Comparison of ENCODE assay signal across 29 mouse cellular contexts in the genomic region with DNA sequence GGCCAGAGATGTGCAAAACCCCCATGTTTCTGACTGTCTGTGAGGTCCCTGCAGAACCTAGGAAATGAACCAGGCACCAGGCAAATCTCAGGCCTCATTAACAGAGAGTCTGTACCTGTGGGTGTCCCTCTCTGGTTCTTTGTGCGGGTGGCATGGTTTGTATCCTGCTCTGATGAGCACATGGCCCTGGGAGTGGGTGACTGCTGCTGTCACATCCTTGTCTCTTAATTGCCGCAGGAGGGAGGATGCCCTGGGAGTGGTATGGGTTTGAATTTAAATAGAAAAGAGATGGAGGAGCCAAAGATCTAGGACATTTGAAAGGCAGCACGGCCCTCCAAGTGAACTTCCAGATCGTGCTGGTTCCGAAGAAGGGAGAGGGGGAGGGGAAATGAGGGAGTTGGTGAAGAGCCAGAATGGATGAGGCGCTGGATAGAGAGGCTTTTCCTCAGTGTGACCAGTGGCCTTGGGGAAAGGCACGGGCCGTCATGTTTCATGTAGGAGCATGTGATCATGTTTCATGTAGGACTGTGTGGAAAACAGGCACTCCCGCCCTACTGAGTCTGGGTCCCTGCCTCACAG. TPM values are rescaled to one million over a fixed set of nuclear protein-coding genes. Genes with fewer than 3 reads are reported as not detected.
DNase-seq lines count a peak whose midpoint lies in the region; ATAC-seq and TF ChIP-seq lines count a peak whose summit lies in the region.
"Had no signal": no experiment of that assay in that cellular context is flagged by ENCODE, and none has a peak within 500 bp of the region (broad histone marks: within the 10 kb centered on the region; RNA-seq: fewer than 3 reads in every experiment).

No protein-coding gene starts in this region.

- no peaks in the 10 kb centered on the region for H3K9me3 ChIP-seq in hindbrain, embryonic 12.5 days (replicated peaks)
- H3K9me3 ChIP-seq in hindbrain, postnatal 0 days (ENCODE audit: low read length), result no peaks in the 10 kb centered on the region
- H3K9me3 ChIP-seq: forebrain, embryonic 10.5 days; hindbrain, embryonic 10.5 days; neural tube, embryonic 12.5 days had no signal

- DNase-seq in adrenal gland, postnatal 10 days, result peak; percentile 35
- no peak for DNase-seq in adrenal gland, adult 2 months
- DNase-seq in hindbrain, postnatal 0 days (ENCODE audit: low spot score), result no peak
- peak; percentile 27 for DNase-seq in lung, postnatal 10 days
- no peak for DNase-seq in lung, postnatal 25 days (ENCODE audit: low spot score)
- DNase-seq in testis, postnatal 14 days (ENCODE audit: low spot score), result no peak
- no peak for DNase-seq in T-cell, adult 2 months (ENCODE audit: low spot score)
- DNase-seq: cerebellum, adult 2 months; gastrocnemius, postnatal 14 days; heart, adult 18-20 months; layer of hippocampus, adult 9-11 months; lung, adult 18-20 months; lung, postnatal 36 days; right cerebral cortex, adult 18-20 months; thymus, postnatal 14 days had no signal

- H3K4me1 ChIP-seq in hindbrain, embryonic 12.5 days, result peaks cover 10% of the 10 kb centered on the region
- H3K4me1 ChIP-seq in hindbrain, postnatal 0 days (ENCODE audit: insufficient read depth, low read length), result no peaks in the 10 kb centered on the region; the same call in 1 of the 2 replicates
- H3K4me1 ChIP-seq: neural tube, embryonic 12.5 days had no signal

- no peak overlapping the region for H3K27ac ChIP-seq in hindbrain, embryonic 12.5 days
- no peak overlapping the region for H3K27ac ChIP-seq in hindbrain, postnatal 0 days
- H3K27ac ChIP-seq: forebrain, embryonic 10.5 days; hindbrain, embryonic 10.5 days; left cerebral cortex, adult 2 months; neural tube, embryonic 12.5 days; stomach, postnatal 0 days had no signal

- peak; percentile 27; the same call in 1 of the 2 replicates for ATAC-seq in hindbrain, embryonic 12.5 days (ENCODE audit: low FRiP score)
- no peak for ATAC-seq in hindbrain, postnatal 0 days

- 44% methylated on average over 9 of the region's 9 CpGs for WGBS in hindbrain, embryonic 12.5 days
- 32% methylated on average over 9 of the region's 9 CpGs for WGBS in hindbrain, postnatal 0 days

- no peaks in the 10 kb centered on the region for H3K36me3 ChIP-seq in hindbrain, embryonic 12.5 days
- H3K36me3 ChIP-seq in hindbrain, postnatal 0 days (ENCODE audit: insufficient read depth, low read length), result no peaks in the 10 kb centered on the region
- H3K36me3 ChIP-seq: forebrain, embryonic 10.5 days; hindbrain, embryonic 10.5 days; neural tube, embryonic 12.5 days had no signal

- peaks cover 4% of the 10 kb centered on the region for H3K27me3 ChIP-seq in hindbrain, embryonic 12.5 days
- no peaks in the 10 kb centered on the region for H3K27me3 ChIP-seq in hindbrain, postnatal 0 days (ENCODE audit: insufficient read depth, low read length)
- H3K27me3 ChIP-seq: neural tube, embryonic 12.5 days had no signal

- TF ChIP-seq CTCF in hindbrain, postnatal 0 days (IDR thresholded peaks at IDR 0.05; ENCODE audit: low read depth), result no peak

- no peak overlapping the region for H3K4me2 ChIP-seq in hindbrain, embryonic 12.5 days (replicated peaks)
- no peak overlapping the region for H3K4me2 ChIP-seq in hindbrain, postnatal 0 days (ENCODE audit: low read depth, low read length)
- H3K4me2 ChIP-seq: liver, embryonic 11.5 days; neural tube, embryonic 12.5 days had no signal

- H3K4me3 ChIP-seq in hindbrain, embryonic 12.5 days, result no peak overlapping the region
- no peak overlapping the region for H3K4me3 ChIP-seq in hindbrain, postnatal 0 days (ENCODE audit: low read length)
- H3K4me3 ChIP-seq: forebrain, embryonic 10.5 days; hindbrain, embryonic 10.5 days; left cerebral cortex, adult 2 months; neural tube, embryonic 12.5 days had no signal

- H3K9ac ChIP-seq in hindbrain, embryonic 12.5 days, result no peak overlapping the region
- H3K9ac ChIP-seq in hindbrain, postnatal 0 days (replicated peaks; ENCODE audit: low read length), result no peak overlapping the region
- H3K9ac ChIP-seq: neural tube, embryonic 12.5 days had no signal

RNA-seq across cellular contexts. Expression of a gene that starts 46.3 kb away (rescaled TPM):
- total RNA-seq in adrenal gland, postnatal 10 days (2021), result not detected
- not detected for total RNA-seq in adrenal gland, adult 2 months (2021)
- not detected in 2 replicates for polyA plus RNA-seq in adrenal gland, adult 2 months (2012; rRNA removed)
- polyA plus RNA-seq in hindbrain, embryonic 12.5 days (2016; fragmentation: Nextera tagmentation; extraction: Ambion mirVana), result not detected in 2 replicates
- not detected in 2 replicates for total RNA-seq in hindbrain, postnatal 0 days (2014; rRNA removed)
- polyA plus RNA-seq in hindbrain, postnatal 0 days (2015; fragmentation: Nextera tagmentation; extraction: Ambion mirVana), result not detected in 2 replicates
- total RNA-seq: adrenal gland, adult 18-20 months; gastrocnemius, postnatal 14 days; heart, adult 18-20 months; left cerebral cortex, adult 2 months; megakaryocyte-erythroid progenitor cell, adult 5-6 weeks; MEL; monocyte, adult 5-6 weeks had no signal
- polyA plus RNA-seq: cerebellum, adult 2 months; forebrain, embryonic 10.5 days; frontal cortex, adult 2 months; heart, embryonic 16.5 days; hindbrain, embryonic 10.5 days; limb, embryonic 11.5 days; liver, embryonic 11.5 days; neural tube, embryonic 12.5 days; stomach, postnatal 0 days had no signal

RNA-seq across cellular contexts. Expression of a gene that starts 59.9 kb away (rescaled TPM):
- total RNA-seq in adrenal gland, postnatal 10 days (2021), result not detected
- total RNA-seq in adrenal gland, adult 2 months (2021), result not detected
- polyA plus RNA-seq in adrenal gland, adult 2 months (2012; rRNA removed), result not detected in 2 replicates
- polyA plus RNA-seq in hindbrain, embryonic 12.5 days (2016; fragmentation: Nextera tagmentation; extraction: Ambion mirVana), result not detected in 2 replicates
- not detected in 2 replicates for total RNA-seq in hindbrain, postnatal 0 days (2014; rRNA removed)
- polyA plus RNA-seq in hindbrain, postnatal 0 days (2015; fragmentation: Nextera tagmentation; extraction: Ambion mirVana), result not detected in 2 replicates
- total RNA-seq: adrenal gland, adult 18-20 months; gastrocnemius, postnatal 14 days; heart, adult 18-20 months; left cerebral cortex, adult 2 months; megakaryocyte-erythroid progenitor cell, adult 5-6 weeks; MEL; monocyte, adult 5-6 weeks had no signal
- polyA plus RNA-seq: cerebellum, adult 2 months; forebrain, embryonic 10.5 days; frontal cortex, adult 2 months; heart, embryonic 16.5 days; hindbrain, embryonic 10.5 days; limb, embryonic 11.5 days; liver, embryonic 11.5 days; neural tube, embryonic 12.5 days; stomach, postnatal 0 days had no signal

Comparison
In these comparisons a context has a peak if more than half of its experiments do, and no peak if none do; other contexts are left out.
1. DNase-seq: peak in adrenal gland, postnatal 10 days (single experiment) and lung, postnatal 10 days (single experiment); none in adrenal gland, adult 2 months (single experiment), hindbrain, postnatal 0 days (single experiment), lung, postnatal 25 days (single experiment), testis, postnatal 14 days (single experiment) and T-cell, adult 2 months (single experiment).